Mouse (Mus musculus) testis, adult 2 months (tissue): ENCODE results near the gene Emg1.

Source experiments
- CTCF ChIP-seq: fragments of 200-500 bp; IDR thresholded peaks from 2 replicates; pipeline ENCODE4 v1.5.1; 2012; ENCODE audit warnings: low read depth, mild to moderate bottlenecking, inconsistent platforms, low read length, moderate library complexity; ENCODE audit not compliant: control insufficient read depth, insufficient read depth, insufficient replicate concordance
- POLR2A ChIP-seq: fragments of 200-500 bp; IDR thresholded peaks from 2 replicates; pipeline ENCODE4 v1.6.1; 2012; ENCODE audit warnings: low read depth, mild to moderate bottlenecking, inconsistent platforms, low read length, moderate library complexity; ENCODE audit not compliant: control insufficient read depth

DNA sequence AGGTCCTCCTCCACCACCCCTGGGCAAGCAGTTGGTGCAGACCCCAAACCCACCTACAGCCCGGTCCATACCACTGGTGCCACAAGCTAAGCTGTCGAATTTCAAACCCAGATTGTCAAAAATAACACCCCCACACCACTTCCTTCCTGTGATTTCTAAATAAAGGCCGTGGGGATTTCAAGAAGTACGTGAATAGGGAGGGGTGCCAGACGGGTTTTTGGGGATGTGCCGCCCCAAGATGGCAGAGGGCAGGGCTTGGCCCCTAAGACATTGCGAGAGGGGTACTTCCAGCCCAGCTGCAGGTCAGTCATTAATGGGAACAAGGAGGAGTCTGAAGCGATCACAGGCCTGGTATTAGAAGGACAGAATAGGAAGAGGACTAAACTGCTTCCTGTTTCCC is 11.6 kb upstream of the Emg1 start:
- TF ChIP-seq POLR2A: no peak
- TF ChIP-seq CTCF: no peak
